ENCODE assay signal across 10 mouse cellular contexts in the genomic region with DNA sequence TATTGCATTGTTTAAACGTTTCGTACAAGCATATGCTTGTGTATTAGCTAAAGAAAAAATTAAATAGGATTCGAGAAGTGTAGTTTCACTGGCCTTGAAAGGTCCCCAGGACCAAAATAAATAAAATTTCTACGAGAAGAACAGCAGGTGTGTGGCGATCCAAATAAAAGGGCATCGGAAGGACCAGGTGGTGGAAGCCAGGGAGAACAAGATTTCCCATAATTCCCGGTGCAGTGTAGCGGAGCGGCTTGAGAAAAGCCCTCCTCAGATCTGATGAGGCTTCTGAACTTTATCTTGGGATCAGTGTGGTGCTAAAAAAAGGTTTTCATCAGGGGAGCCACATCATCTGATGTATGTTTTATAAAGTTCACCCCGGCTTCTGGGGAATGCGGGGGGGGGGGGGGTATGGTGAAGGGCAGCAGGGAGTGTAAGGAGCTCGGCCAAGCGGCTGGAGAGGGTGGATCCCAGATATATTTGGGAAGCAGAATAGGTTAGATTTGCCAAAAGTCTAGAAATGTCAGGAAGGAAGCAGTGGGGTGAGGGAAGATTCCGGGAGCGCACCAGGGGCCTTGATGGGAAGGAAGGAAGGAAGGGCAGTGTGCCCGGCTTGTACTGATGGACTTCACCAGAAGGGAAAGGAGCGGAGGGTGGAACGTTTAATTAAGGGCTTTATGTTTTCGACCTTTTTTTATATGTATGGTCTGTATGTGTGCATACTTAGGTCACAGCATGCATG. TPM values are rescaled to one million over a fixed set of nuclear protein-coding genes. Genes with fewer than 3 reads are reported as not detected.
DNase-seq lines count a peak whose midpoint lies in the region; ATAC-seq and TF ChIP-seq lines count a peak whose summit lies in the region.
"Had no signal": no experiment of that assay in that cellular context is flagged by ENCODE, and none has a peak within 500 bp of the region (broad histone marks: within the 10 kb centered on the region; RNA-seq: fewer than 3 reads in every experiment).

No protein-coding gene starts in this region.

- no peaks in the 10 kb centered on the region for H3K27me3 ChIP-seq in heart, embryonic 11.5 days (ENCODE audit: control insufficient read depth, insufficient read depth, low read length)
- H3K27me3 ChIP-seq in G1E (ENCODE audit: insufficient read depth, low read length): no peaks in the 10 kb centered on the region
- no peaks in the 10 kb centered on the region for H3K27me3 ChIP-seq in forebrain, embryonic 16.5 days (replicated peaks; ENCODE audit: control insufficient read depth, insufficient read depth, low read length)
- no peaks in the 10 kb centered on the region for H3K27me3 ChIP-seq in liver, embryonic 14.5 days (ENCODE audit: control insufficient read depth, insufficient read depth, low read length)

- peaks cover 4% of the 10 kb centered on the region; the same call in 1 of the 2 replicates for H3K4me1 ChIP-seq in heart, embryonic 11.5 days (ENCODE audit: control insufficient read depth, insufficient read depth, low read length)
- H3K4me1 ChIP-seq in G1E (ENCODE audit: insufficient read depth, low read depth, low read length): peaks cover 49% of the 10 kb centered on the region
- H3K4me1 ChIP-seq in forebrain, embryonic 16.5 days (replicated peaks; ENCODE audit: control insufficient read depth, insufficient read depth, low read length): peaks cover 21% of the 10 kb centered on the region
- H3K4me1 ChIP-seq in liver, embryonic 14.5 days (replicated peaks; ENCODE audit: control insufficient read depth in 2 of 2, insufficient read depth in 2 of 2, low read length in 1 of 2): peaks cover 29 to 36% of the 10 kb centered on the region in 2 experiments

- H3K27ac ChIP-seq in heart, embryonic 11.5 days (ENCODE audit: low read depth, low read length): no peak overlapping the region
- H3K27ac ChIP-seq in forebrain, embryonic 16.5 days (ENCODE audit: low read length): no peak overlapping the region
- peak overlapping the region; percentile 53 for H3K27ac ChIP-seq in liver, embryonic 14.5 days
- H3K27ac ChIP-seq: macrophage had no signal

- 60% methylated on average over 19 of the region's 19 CpGs for WGBS in heart, embryonic 11.5 days (ENCODE audit: insufficient replicate concordance)
- 68% methylated on average over 19 of the region's 19 CpGs for WGBS in forebrain, embryonic 16.5 days
- 40% methylated on average over 19 of the region's 19 CpGs for WGBS in liver, embryonic 14.5 days (ENCODE audit: insufficient replicate concordance)

- H3K9me3 ChIP-seq in heart, embryonic 11.5 days (replicated peaks; ENCODE audit: control insufficient read depth, low read length): no peaks in the 10 kb centered on the region
- no peaks in the 10 kb centered on the region for H3K9me3 ChIP-seq in G1E (replicated peaks)
- no peaks in the 10 kb centered on the region for H3K9me3 ChIP-seq in forebrain, embryonic 16.5 days (ENCODE audit: control insufficient read depth, low read length)
- no peaks in the 10 kb centered on the region for H3K9me3 ChIP-seq in liver, embryonic 14.5 days (ENCODE audit: control insufficient read depth, low read length)

- ATAC-seq in heart, embryonic 11.5 days (replicated peaks; ENCODE audit: insufficient number of reproducible peaks, low FRiP score, low TSS enrichment): no peak
- ATAC-seq in G1E (ENCODE audit: extremely low read depth, insufficient number of reproducible peaks, low FRiP score, poor library complexity, severe bottlenecking): no peak
- no peak for ATAC-seq in forebrain, embryonic 16.5 days
- ATAC-seq in liver, embryonic 14.5 days (ENCODE audit: insufficient read depth): no peak

- no peak for DNase-seq in heart, postnatal 36 days
- no peak for DNase-seq in G1E (ENCODE audit: low spot score)
- DNase-seq in liver, embryonic 14.5 days (ENCODE audit: low read depth in 3 of 3, low spot score in 3 of 3): no peak
- no peak for DNase-seq in gastrocnemius, postnatal 14 days
- DNase-seq in gastrocnemius, adult 18-20 months (ENCODE audit: low spot score): no peak
- DNase-seq in right cerebral cortex, adult 18-20 months: no peak

- no peak for TF ChIP-seq CTCF in G1E (IDR thresholded peaks at IDR 0.05; ENCODE audit: low read depth, low read length)
- no peak for TF ChIP-seq CTCF in liver, embryonic 14.5 days (IDR thresholded peaks at IDR 0.05; ENCODE audit: low read depth)

- peak overlapping the region; percentile 38; the same call in 1 of the 2 replicates for H3K4me2 ChIP-seq in heart, embryonic 11.5 days
- H3K4me2 ChIP-seq in forebrain, embryonic 16.5 days (ENCODE audit: low read length): peak overlapping the region; percentile 59
- H3K4me2 ChIP-seq in liver, embryonic 14.5 days (ENCODE audit: low read depth): peak overlapping the region; percentile 86

- no peak overlapping the region for H3K4me3 ChIP-seq in heart, embryonic 11.5 days (ENCODE audit: low read depth, low read length)
- H3K4me3 ChIP-seq in G1E (ENCODE audit: low read depth, low read length): peak overlapping the region; percentile 23; the same call in 1 of the 2 replicates
- H3K4me3 ChIP-seq in forebrain, embryonic 16.5 days (replicated peaks; ENCODE audit: low read length): no peak overlapping the region; the same call in 1 of the 2 replicates
- H3K4me3 ChIP-seq in liver, embryonic 14.5 days (ENCODE audit: insufficient read depth in 1 of 2, low read depth in 2 of 2, low read length in 2 of 2): peak overlapping the region; percentile 22 to 32; a peak in 2 of 4 replicates

- H3K9ac ChIP-seq in heart, embryonic 11.5 days (ENCODE audit: low read depth, low read length): no peak overlapping the region
- no peak overlapping the region for H3K9ac ChIP-seq in forebrain, embryonic 16.5 days (replicated peaks; ENCODE audit: low read depth, low read length)
- peak overlapping the region; percentile 40 for H3K9ac ChIP-seq in liver, embryonic 14.5 days (replicated peaks)

- no peaks in the 10 kb centered on the region for H3K36me3 ChIP-seq in heart, embryonic 11.5 days (ENCODE audit: control insufficient read depth, insufficient read depth, low read length)
- H3K36me3 ChIP-seq in G1E (replicated peaks): peaks cover 16% of the 10 kb centered on the region
- H3K36me3 ChIP-seq in forebrain, embryonic 16.5 days (ENCODE audit: control insufficient read depth, insufficient read depth): no peaks in the 10 kb centered on the region
- H3K36me3 ChIP-seq in liver, embryonic 14.5 days (replicated peaks; ENCODE audit: control insufficient read depth, insufficient read depth, low read depth): no peaks in the 10 kb centered on the region

- no peak for TF ChIP-seq EP300 in liver, embryonic 14.5 days (IDR thresholded peaks at IDR 0.05; ENCODE audit: low read depth)

- intact Hi-C loops in heart, postnatal 36 days (cut with DNase I): loop anchor here (2.0 kb wide), 1 partner anchor 64 kb away; the partner anchor contains the start of gene Actl10
- intact Hi-C loops in gastrocnemius, postnatal 14 days (cut with DNase I; ENCODE audit: low total_unique reads): loop anchor here (5.0 kb wide), 1 partner anchor 63 kb away; the partner anchor contains the start of gene Actl10

RNA-seq across cellular contexts. Expression of gene 4930519P11Rik, which starts 1.8 kb away (rescaled TPM):
- 0.72 TPM in 1 of 2 replicates, not detected in the other for polyA plus RNA-seq in heart, embryonic 11.5 days (2014; fragmentation: Nextera tagmentation; extraction: Ambion mirVana)
- total RNA-seq in heart, postnatal 36 days (2021): not detected
- total RNA-seq in G1E (2014; fragmentation: Nextera tagmentation) (not detected in 2 replicates), G1E (2017) (0.52 TPM in 1 of 2 replicates, not detected in the other)
- polyA plus RNA-seq in G1E (2012): 1.5 and 1.7 TPM in 2 replicates
- not detected in 2 replicates for polyA plus RNA-seq in forebrain, embryonic 16.5 days (2015; fragmentation: Nextera tagmentation; extraction: Ambion mirVana)
- 0.35 TPM in 1 of 2 replicates, not detected in the other for polyA plus RNA-seq in liver, embryonic 14.5 days (2012; rRNA removed)
- 0.32 TPM in 1 of 2 replicates, not detected in the other for polyA plus RNA-seq in liver, embryonic 14.5 days (2014; fragmentation: Nextera tagmentation; extraction: Ambion mirVana)
- total RNA-seq in gastrocnemius, postnatal 14 days (2021): under 1 TPM in 1 of 2 experiments, not detected in 1; 0.69 TPM
- not detected for total RNA-seq in gastrocnemius, adult 18-20 months (2021)
- polyA plus RNA-seq: cortical plate, adult 2 months; macrophage had no signal

RNA-seq across cellular contexts. Expression of gene Zfp341, which starts 1.9 kb away (rescaled TPM):
- polyA plus RNA-seq in heart, embryonic 11.5 days (2014; fragmentation: Nextera tagmentation; extraction: Ambion mirVana): 0.77 and 0.93 TPM in 2 replicates
- total RNA-seq in heart, postnatal 36 days (2021): 1 to 10 TPM; 3.0 to 3.4 TPM
- total RNA-seq in G1E (2014; fragmentation: Nextera tagmentation) (5.4 and 7.4 TPM in 2 replicates), G1E (2017) (0.93 TPM in 2 replicates)
- polyA plus RNA-seq in G1E (2012): 10.2 and 11.1 TPM in 2 replicates
- polyA plus RNA-seq in forebrain, embryonic 16.5 days (2015; fragmentation: Nextera tagmentation; extraction: Ambion mirVana): 2.6 and 3.3 TPM in 2 replicates
- 3.6 and 3.9 TPM in 2 replicates for polyA plus RNA-seq in liver, embryonic 14.5 days (2012; rRNA removed)
- 1.1 and 2.2 TPM in 2 replicates for polyA plus RNA-seq in liver, embryonic 14.5 days (2014; fragmentation: Nextera tagmentation; extraction: Ambion mirVana)
- total RNA-seq in gastrocnemius, postnatal 14 days (2021): 1 to 10 TPM; 1.8 to 1.9 TPM
- 1 to 10 TPM; 2.5 to 2.9 TPM for total RNA-seq in gastrocnemius, adult 18-20 months (2021)

RNA-seq across cellular contexts. Expression of gene Pxmp4, which starts 11.5 kb away (rescaled TPM):
- polyA plus RNA-seq in heart, embryonic 11.5 days (2014; fragmentation: Nextera tagmentation; extraction: Ambion mirVana): 21.4 and 23.5 TPM in 2 replicates
- 10 to 100 TPM; 27.8 to 28.3 TPM for total RNA-seq in heart, postnatal 36 days (2021)
- total RNA-seq in G1E (2014; fragmentation: Nextera tagmentation) (20.7 and 22.6 TPM in 2 replicates), G1E (2017) (35.7 and 41.5 TPM in 2 replicates)
- 5.4 and 6.2 TPM in 2 replicates for polyA plus RNA-seq in G1E (2012)
- 12.0 and 14.8 TPM in 2 replicates for polyA plus RNA-seq in forebrain, embryonic 16.5 days (2015; fragmentation: Nextera tagmentation; extraction: Ambion mirVana)
- polyA plus RNA-seq in liver, embryonic 14.5 days (2012; rRNA removed): 18.7 and 27.6 TPM in 2 replicates
- 30.2 and 35.4 TPM in 2 replicates for polyA plus RNA-seq in liver, embryonic 14.5 days (2014; fragmentation: Nextera tagmentation; extraction: Ambion mirVana)
- 10 to 100 TPM; 14.1 to 14.9 TPM for total RNA-seq in gastrocnemius, postnatal 14 days (2021)
- total RNA-seq in gastrocnemius, adult 18-20 months (2021): 10 to 100 TPM; 12.3 to 14.1 TPM

RNA-seq across cellular contexts. Expression of gene Chmp4b, which starts 36.5 kb away (rescaled TPM):
- polyA plus RNA-seq in heart, embryonic 11.5 days (2014; fragmentation: Nextera tagmentation; extraction: Ambion mirVana): 10.1 and 12.5 TPM in 2 replicates
- total RNA-seq in heart, postnatal 36 days (2021): 100 to 1,000 TPM; 113 to 124 TPM
- total RNA-seq in G1E (2014; fragmentation: Nextera tagmentation): 57.9 and 66.2 TPM in 2 replicates
- 99.8 and 102 TPM in 2 replicates for total RNA-seq in G1E (2017)
- 110 and 144 TPM in 2 replicates for polyA plus RNA-seq in G1E (2012)
- polyA plus RNA-seq in forebrain, embryonic 16.5 days (2015; fragmentation: Nextera tagmentation; extraction: Ambion mirVana): 18.5 and 19.5 TPM in 2 replicates
- 48.0 and 84.2 TPM in 2 replicates for polyA plus RNA-seq in liver, embryonic 14.5 days (2012; rRNA removed)
- polyA plus RNA-seq in liver, embryonic 14.5 days (2014; fragmentation: Nextera tagmentation; extraction: Ambion mirVana): 8.1 and 9.1 TPM in 2 replicates
- 10 to 100 TPM; 91.1 to 97.2 TPM for total RNA-seq in gastrocnemius, postnatal 14 days (2021)
- 100 to 1,000 TPM; 121 to 127 TPM for total RNA-seq in gastrocnemius, adult 18-20 months (2021)

RNA-seq across cellular contexts. Expression of gene E2f1, which starts 45.3 kb away (rescaled TPM):
- polyA plus RNA-seq in heart, embryonic 11.5 days (2014; fragmentation: Nextera tagmentation; extraction: Ambion mirVana): 6.5 and 7.8 TPM in 2 replicates
- total RNA-seq in heart, postnatal 36 days (2021): under 1 TPM; 0.61 to 0.73 TPM
- total RNA-seq in G1E (2014; fragmentation: Nextera tagmentation) (31.9 and 32.5 TPM in 2 replicates), G1E (2017) (13.9 and 15.6 TPM in 2 replicates)
- 93.1 and 94.6 TPM in 2 replicates for polyA plus RNA-seq in G1E (2012)
- 10.8 and 12.1 TPM in 2 replicates for polyA plus RNA-seq in forebrain, embryonic 16.5 days (2015; fragmentation: Nextera tagmentation; extraction: Ambion mirVana)
- polyA plus RNA-seq in liver, embryonic 14.5 days (2012; rRNA removed): 26.2 and 26.4 TPM in 2 replicates
- 6.0 and 7.6 TPM in 2 replicates for polyA plus RNA-seq in liver, embryonic 14.5 days (2014; fragmentation: Nextera tagmentation; extraction: Ambion mirVana)
- total RNA-seq in gastrocnemius, postnatal 14 days (2021): 1 to 10 TPM; 2.5 to 3.1 TPM
- under 1 TPM; 0.28 to 0.30 TPM for total RNA-seq in gastrocnemius, adult 18-20 months (2021)

Comparison
In these comparisons a context has a peak if more than half of its experiments do, and no peak if none do; other contexts are left out.
1. H3K4me3 ChIP-seq: peak in G1E (single experiment) and liver, embryonic 14.5 days (2 of 2); none in heart, embryonic 11.5 days (single experiment) and forebrain, embryonic 16.5 days (single experiment).
2. Peak in every context shown above with its lines, with median percentiles within 50 percentile points of each other: H3K4me2 ChIP-seq.